Mouse (Mus musculus) bone marrow macrophage, adult 2 months (primary cell): ENCODE results near the gene Acvrl1.

Experiments
- CTCF ChIP-seq: IDR thresholded peaks from 2 replicates; pipeline ENCODE4 v1.5.1; 2012; ENCODE audit warnings: low read depth, mild to moderate bottlenecking, low read length, moderate library complexity
- POLR2A ChIP-seq: IDR thresholded peaks from 2 replicates; pipeline ENCODE4 v1.6.1; 2012; ENCODE audit warnings: mild to moderate bottlenecking, low read depth, low read length, borderline replicate concordance

DNA sequence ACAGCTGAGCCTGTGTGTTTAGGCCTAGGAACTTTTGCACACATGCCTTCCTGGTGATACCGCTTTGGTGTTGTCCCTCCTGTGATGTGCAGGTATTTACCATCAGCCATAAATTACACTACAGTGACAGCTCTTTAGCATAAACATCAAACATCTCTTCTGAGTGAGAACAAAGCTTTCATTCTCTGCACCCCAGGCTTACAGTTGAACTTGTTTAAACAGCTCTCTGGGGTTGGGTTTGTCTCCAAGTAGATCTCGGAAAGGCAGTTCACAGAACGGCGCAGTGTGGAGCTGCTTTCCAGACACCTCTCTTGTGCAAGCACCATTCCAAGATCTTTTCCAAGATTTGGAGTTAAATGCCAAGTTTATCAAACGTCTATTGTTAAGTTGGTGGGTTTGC lies 54.4 kb downstream of the Acvrl1 start:
- TF ChIP-seq CTCF (no peak), POLR2A (no peak)
